Mouse (Mus musculus) cerebellum, adult 18-20 months (tissue): ENCODE results near the gene Cdc73.
"Not testable (repeated sequence)": the region's sequence is repeated elsewhere in the genome, so short reads cannot be mapped to it uniquely, and the experiment has no call there.

Experiments
- DNase-seq, 2 experiments: peaks; one replicate each; pipeline ENCODE4 v3.0.0; 2021

Cdc73 gene

GRCm38 (mm10) chr1:143675734-143676361, 26.8 kb downstream of the Cdc73 start:
- no peak for DNase-seq

- not testable (repeated sequence) for DNase-seq
Observed at GRCm38 (mm10) chr1:143664786-143665185, 37.9 kb downstream of the Cdc73 start.

- no peak for DNase-seq
Observed at GRCm38 (mm10) chr1:143663197-143663596, 39.5 kb downstream of the Cdc73 start.

- DNase-seq: no peak
Observed at GRCm38 (mm10) chr1:143653646-143654045, 49.0 kb downstream of the Cdc73 start.

GRCm38 (mm10) chr1:143650317-143650716, 52.4 kb downstream of the Cdc73 start:
- DNase-seq: no peak

- no peak for DNase-seq
Observed at GRCm38 (mm10) chr1:143646219-143646618, 56.5 kb downstream of the Cdc73 start.

GRCm38 (mm10) chr1:143645386-143645785, 57.3 kb downstream of the Cdc73 start:
- DNase-seq: peak; percentile 19 to 28

GRCm38 (mm10) chr1:143644221-143644620, 58.5 kb downstream of the Cdc73 start:
- DNase-seq: no peak

- DNase-seq: peak; percentile 23 to 34
Observed at GRCm38 (mm10) chr1:143640650-143641407, 61.9 kb downstream of the Cdc73 start, which contains the start of gene B3galt2. Gene B3galt2 (plus strand): TSS chr1:143640664.

GRCm38 (mm10) chr1:143632854-143633587, 69.7 kb downstream of the Cdc73 start:
- DNase-seq: no peak

- DNase-seq: no peak
Observed at GRCm38 (mm10) chr1:143632361-143632760, 70.3 kb downstream of the Cdc73 start.

GRCm38 (mm10) chr1:143631337-143631736, 71.4 kb downstream of the Cdc73 start:
- DNase-seq: no peak

GRCm38 (mm10) chr1:143622634-143623033, 80.1 kb downstream of the Cdc73 start:
- no peak for DNase-seq

GRCm38 (mm10) chr1:143621930-143622329, 80.8 kb downstream of the Cdc73 start:
- DNase-seq: no peak

GRCm38 (mm10) chr1:143619760-143620159, 82.9 kb downstream of the Cdc73 start:
- DNase-seq: peak in 1 of 2 experiments; percentile 10

GRCm38 (mm10) chr1:143612901-143613300, 89.8 kb downstream of the Cdc73 start:
- DNase-seq: no peak

GRCm38 (mm10) chr1:143608911-143609310, 93.8 kb downstream of the Cdc73 start:
- no peak for DNase-seq

- DNase-seq: no peak
Observed at GRCm38 (mm10) chr1:143596864-143597263, 105.8 kb downstream of the Cdc73 start.

- DNase-seq: no peak
Observed at GRCm38 (mm10) chr1:143576824-143577543, 125.7 kb downstream of the Cdc73 start.

- peak; percentile 45 to 59 for DNase-seq
Observed at GRCm38 (mm10) chr1:143558235-143558634, 144.5 kb downstream of the Cdc73 start.

- no peak for DNase-seq
Observed at GRCm38 (mm10) chr1:143555533-143555932, 147.2 kb downstream of the Cdc73 start.

- DNase-seq: no peak
Observed at GRCm38 (mm10) chr1:143554621-143555020, 148.1 kb downstream of the Cdc73 start.
